Mouse (Mus musculus): ENCODE data around the gene Il31ra.

Il31ra gene

DNA sequence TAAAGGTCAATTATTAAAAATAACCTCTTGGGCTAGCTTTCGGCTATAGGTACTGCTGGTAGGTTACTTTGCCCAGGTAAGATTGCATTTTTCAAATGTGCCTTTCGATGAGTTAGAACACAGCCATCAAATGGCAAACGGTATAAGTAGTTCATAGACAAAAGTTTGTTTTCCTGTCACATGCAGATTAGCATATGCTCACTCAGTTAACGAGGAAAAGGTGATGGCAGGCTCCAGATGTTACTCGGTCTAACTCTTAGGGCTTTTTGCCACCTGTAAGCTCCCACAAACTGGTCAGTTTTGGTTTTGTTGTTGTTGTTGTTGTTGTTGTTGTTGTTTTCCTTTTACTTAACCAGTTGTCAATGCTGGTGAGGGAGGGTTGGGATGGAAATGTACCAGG lies 85.7 kb downstream of the Il31ra start:
- no peak for DNase-seq (ENCODE audit: low spot score in 2 of 2)

DNA sequence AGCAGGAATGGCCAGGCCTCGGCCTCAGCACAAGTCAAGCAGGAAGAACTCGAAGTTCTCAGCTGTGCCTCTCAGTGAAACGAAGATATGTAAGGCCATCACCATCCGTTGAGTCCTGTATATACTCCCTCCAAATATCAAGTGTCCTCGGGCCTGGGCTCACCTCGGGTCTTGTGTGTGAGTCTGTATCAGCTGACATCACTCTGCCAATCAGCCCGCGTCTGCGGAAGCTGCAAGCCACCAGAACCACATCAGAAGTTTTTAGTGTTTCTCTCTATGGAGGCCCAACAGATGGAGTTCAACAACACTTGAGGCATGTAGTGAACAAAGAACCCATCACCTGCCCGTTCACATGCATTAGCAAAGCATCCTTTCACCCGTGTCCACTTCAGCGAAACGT lies 86.5 kb downstream of the Il31ra start:
- no peak for DNase-seq (ENCODE audit: low spot score in 2 of 2)

DNA sequence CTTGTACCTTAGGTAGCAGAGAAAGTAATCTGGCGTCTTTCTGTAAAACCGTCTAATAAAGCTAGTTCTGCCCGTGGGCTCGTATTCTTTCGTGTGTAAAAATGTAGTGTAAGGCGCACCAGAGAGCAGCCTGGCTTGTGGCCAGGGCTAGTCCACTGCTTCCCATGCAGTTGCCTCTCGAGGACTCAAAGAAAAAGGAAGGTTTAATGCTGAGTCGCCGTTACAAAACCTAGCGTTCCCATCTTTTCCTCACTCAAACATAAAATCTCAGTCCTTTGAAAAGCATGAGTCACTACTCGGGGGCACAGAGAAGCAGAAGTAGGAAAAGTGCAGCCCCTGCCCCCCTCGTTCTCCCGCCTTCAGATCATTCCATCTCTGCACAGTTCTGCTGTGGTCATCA lies 87.4 kb downstream of the Il31ra start:
- no peak for DNase-seq (ENCODE audit: low spot score in 2 of 2)

DNA sequence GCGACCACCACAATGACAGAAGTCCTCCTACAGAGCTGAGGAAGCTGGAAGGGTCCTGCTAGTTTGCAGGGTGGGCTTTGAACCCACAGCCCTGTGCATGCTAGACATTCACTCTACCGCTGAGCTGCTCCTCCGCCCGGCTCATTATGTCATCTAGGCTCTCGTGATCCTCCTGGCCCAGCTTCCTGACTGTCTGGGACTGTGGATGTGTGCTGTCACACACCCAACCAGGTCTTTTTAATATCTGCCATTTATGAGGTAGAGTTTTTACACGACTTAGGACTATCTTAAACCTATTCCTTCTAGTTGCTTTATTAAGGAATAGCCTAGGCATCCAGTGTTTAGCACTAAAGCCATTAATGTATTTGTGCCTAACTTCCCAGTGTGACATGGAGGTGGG lies 88.7 kb downstream of the Il31ra start:
- DNase-seq (ENCODE audit: low spot score in 2 of 2), result no peak

DNA sequence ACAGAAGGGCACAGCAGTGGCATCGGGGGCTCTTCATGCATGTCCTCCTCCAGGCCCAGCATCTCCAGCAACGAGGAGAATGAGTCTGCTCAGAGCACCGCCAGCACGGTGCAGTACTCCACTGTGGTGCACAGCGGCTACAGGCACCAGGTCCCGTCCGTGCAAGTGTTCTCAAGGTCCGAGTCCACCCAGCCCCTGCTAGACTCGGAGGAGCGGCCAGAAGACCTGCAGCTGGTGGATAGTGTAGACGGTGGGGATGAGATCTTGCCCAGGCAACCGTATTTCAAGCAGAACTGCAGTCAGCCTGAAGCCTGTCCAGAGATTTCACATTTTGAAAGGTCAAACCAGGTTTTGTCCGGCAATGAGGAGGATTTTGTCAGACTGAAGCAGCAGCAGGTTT lies 90.3 kb downstream of the Il31ra start:
- no peak for DNase-seq (ENCODE audit: low spot score in 2 of 2)

DNA sequence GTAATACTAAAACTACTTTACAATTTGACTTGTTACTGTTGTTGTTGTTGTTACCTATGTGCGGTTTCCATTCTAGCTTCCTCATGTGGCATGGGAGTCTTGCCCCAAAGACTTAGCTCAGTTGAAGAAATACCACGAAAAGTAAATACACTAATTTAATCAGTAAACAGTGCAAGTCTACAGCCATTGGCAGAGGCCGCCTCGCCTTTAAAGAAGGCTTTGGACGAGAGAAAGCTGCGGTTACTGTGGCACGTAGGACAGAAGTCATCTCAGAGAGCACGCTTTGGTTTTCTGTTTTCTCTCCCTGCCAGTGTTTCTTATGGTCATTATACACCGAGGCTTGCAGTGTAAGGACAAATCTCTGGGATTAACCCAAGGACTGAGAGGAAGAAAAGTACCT lies 93.7 kb downstream of the Il31ra start:
- no peak for DNase-seq (ENCODE audit: low spot score in 2 of 2)

DNA sequence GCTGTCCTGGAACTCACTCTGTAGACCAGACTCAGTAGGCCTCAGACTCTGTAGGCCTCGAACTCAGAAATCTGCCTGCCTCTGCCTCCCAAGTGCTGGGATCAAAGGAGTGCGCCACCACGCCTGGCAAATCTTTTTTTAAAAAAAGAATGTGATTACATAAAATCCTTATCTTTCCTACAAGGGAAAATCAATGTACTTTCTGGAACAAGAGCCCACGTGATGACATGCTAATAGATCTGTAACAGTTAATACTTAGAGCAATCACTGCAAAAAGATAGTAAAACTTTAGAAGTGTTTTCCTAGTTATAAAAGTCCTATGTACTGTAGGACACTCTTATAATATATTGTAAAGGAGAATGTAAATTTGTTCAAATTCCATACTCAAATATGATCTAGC lies 94.1 kb downstream of the Il31ra start:
- DNase-seq (ENCODE audit: low spot score in 2 of 2), result no peak

DNA sequence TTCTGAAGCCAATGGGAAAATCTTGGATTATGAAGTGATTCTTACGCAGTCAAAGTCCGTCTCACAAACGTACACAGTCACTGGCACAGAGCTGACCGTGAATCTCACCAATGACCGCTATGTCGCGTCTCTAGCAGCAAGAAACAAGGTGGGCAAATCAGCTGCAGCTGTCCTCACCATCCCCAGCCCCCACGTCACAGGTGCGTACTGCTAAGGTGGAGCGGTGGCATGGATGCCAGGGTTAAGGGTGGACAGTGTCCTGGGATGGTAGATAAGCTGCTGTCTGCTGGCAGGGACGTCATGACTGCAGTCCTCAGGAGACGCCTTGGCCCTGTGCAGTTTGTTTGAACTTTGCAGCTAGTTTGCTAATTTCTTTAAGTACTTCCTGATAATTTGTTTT lies 99.6 kb downstream of the Il31ra start:
- DNase-seq (ENCODE audit: low spot score in 2 of 2), result no peak

DNA sequence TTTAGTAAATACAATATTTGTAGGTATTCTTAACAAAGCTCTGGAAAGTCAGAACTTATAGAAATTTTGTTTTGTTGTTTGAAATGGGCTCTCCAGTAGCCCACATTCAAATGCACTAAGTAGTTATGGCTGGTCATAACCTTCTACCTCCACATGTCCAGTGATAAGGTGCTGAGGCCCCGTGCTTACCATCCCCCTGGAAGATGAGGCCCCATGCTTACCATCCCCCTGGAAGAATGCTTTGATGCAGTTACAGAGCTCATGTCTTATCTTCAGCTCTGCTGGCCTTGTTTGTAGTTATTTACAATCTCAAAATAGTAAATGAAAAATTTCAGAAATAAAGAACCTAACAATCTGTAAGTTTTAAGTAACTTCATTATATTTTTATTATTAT lies 101.9 kb downstream of the Il31ra start:
- DNase-seq (ENCODE audit: low spot score in 2 of 2), result no peak

DNA sequence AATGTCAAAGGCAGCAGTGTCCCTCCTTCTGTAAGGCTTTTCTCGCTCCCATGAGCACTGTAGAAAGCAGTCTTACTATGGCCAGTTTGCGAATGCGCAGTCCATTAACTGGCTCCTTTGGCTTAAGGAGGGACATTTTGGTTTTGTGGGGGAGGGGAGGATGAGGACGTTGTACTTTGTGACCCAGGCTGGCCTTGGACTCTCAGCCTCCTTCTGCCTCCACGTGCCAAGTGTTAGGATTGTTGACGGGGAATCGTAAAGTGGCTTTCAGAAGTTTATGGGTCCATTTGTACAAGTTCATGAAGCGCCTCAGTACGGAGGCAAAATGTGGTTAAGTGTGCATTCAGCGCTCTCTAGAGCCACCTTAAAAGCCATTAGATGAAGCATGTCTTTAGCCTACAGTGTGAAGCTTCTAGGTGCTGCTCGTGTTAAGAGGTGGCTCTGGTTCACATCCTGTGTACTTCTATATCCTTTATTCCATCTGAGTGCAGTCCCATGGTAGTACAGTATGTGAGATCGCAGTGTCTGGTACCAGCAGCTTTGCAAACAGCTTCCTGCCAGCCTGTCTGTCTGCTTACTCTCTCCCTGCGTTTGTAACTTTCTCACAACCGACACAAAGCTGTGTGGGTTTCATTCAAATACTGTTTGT lies 102.4 kb downstream of the Il31ra start:
- no peak for DNase-seq (ENCODE audit: low spot score in 2 of 2)

DNA sequence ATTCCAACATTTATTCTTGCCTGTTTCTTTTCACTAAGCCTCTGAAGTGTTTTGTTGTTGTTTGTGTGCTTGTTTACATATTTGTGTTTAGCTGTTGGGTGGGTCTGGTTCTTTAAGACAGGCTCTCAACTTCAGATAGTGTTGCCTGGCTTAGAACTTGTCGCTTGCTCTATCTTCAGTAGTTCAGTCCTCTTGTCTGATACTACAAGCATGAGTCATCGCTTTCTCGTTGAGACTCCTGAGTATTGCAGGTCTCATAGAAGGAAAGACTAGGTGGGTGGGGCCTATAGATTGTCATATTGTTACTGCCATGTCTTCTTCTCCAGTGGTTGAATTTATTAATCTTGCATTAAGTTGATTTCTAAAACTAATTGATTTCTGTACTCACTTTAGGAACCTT lies 104.1 kb downstream of the Il31ra start:
- no peak for DNase-seq (ENCODE audit: low spot score in 2 of 2)

DNA sequence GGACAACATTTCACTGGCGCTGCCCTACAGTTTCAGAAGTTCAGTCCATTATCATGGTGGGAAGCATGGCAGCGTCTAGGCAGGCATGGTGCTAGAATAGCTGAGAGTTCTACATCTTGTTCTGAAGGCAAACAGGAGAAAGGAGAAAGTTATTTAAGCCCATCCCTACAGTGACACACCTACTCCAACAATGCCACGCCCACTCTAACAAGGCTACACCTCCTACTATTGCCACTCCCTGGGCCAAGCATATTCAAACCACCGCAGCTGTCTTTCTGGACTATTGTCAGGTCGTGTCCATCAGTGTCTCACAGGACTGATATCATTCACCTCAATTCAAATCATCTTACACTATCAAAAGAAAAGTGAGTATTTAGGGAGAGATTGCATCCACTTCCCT lies 107.5 kb downstream of the Il31ra start:
- no peak for DNase-seq (ENCODE audit: low spot score in 2 of 2)

DNA sequence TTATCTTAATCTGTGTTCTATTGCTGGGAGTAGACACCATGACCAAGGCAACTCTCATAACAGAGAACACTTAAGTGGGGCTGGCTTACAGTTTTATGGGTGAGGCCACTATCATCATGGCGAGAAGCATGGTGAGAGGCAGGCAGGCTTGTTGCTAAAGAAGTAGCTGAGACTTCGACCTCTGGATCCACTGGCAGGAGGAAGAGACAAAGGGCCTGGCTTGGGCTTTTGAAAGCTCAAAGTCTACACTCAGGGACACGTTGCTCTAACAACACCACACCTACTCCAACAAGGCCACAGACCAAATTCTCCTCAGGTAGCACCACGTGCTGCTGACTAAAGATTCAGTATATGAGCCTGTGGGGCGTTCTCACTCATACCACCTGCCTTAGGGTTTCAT lies 107.9 kb downstream of the Il31ra start:
- DNase-seq (ENCODE audit: low spot score in 2 of 2), result no peak

DNA sequence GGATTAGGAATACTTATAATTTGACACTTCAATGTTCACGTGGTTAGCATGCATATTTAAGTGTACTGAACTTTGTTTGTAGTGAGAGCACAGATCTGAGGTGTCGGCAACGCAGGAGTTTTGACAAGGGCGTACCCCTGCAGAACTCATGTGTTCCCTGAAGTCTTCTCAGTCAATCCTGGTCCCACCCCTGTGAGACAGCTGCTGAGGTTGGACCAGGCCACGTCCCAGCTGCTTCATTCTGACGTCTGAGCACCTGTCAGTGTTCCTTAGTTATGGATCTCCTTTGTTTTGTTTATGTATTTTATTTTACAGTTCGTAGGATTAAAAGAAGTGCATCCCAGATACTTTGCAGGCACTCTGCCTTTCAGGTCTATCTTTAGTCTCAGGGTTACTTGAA lies 111.1 kb downstream of the Il31ra start:
- no peak for DNase-seq (ENCODE audit: low spot score in 2 of 2)

DNA sequence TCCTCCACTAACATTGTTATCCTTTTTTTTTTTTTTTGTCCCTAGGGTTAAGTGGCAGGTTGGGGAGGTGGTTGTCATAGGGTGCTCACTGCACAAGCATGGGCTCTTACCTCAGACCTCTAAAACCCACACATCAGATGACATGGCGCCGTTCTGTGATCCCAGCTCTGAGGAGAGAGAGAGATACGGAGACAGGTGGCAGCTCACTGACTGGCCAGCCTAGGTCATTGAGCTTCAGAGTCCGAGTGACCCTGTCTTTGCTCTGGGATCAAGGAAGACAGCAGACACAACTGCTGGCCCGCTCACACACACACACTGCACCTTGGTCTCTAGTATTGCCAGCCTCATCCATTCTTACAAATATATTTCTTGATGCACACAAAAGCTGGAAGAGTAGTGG lies 111.6 kb downstream of the Il31ra start:
- DNase-seq (ENCODE audit: low spot score in 2 of 2), result no peak

DNA sequence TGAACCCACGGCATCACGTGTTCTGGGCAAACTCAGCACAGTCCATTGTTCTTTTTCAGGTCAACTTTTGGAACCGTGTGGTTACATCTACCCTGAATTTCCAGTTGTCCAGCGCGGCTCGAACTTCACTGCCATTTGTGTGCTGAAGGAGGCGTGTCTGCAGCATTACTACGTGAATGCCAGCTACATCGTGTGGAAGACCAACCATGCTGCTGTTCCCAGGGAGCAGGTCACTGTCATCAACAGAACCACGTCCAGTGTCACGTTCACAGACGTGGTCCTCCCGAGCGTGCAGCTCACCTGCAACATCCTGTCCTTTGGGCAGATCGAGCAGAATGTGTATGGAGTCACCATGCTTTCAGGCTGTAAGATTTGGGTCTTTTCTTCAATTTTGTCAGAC lies 114.2 kb downstream of the Il31ra start:
- DNase-seq (ENCODE audit: low spot score in 2 of 2), result no peak

DNA sequence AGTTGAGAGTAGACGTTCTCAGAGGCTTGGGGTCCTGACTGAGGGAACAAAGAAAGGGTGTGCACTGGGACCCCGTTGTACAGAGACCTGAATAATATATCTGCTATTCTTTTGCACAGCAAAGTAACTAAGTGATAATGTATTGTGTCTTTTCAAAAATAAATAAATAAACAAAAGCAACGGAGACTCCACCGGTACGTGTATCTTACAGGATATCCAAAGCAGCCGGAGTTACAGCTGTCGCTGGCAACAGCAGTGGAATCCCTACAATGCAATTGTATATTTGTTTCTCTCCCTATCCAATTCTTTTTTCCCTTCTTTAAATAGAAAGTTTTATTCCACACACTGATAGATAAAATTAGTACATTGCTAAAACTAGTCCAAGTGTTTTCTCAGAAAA lies 115.1 kb downstream of the Il31ra start:
- no peak for DNase-seq (ENCODE audit: low spot score in 2 of 2)

DNA sequence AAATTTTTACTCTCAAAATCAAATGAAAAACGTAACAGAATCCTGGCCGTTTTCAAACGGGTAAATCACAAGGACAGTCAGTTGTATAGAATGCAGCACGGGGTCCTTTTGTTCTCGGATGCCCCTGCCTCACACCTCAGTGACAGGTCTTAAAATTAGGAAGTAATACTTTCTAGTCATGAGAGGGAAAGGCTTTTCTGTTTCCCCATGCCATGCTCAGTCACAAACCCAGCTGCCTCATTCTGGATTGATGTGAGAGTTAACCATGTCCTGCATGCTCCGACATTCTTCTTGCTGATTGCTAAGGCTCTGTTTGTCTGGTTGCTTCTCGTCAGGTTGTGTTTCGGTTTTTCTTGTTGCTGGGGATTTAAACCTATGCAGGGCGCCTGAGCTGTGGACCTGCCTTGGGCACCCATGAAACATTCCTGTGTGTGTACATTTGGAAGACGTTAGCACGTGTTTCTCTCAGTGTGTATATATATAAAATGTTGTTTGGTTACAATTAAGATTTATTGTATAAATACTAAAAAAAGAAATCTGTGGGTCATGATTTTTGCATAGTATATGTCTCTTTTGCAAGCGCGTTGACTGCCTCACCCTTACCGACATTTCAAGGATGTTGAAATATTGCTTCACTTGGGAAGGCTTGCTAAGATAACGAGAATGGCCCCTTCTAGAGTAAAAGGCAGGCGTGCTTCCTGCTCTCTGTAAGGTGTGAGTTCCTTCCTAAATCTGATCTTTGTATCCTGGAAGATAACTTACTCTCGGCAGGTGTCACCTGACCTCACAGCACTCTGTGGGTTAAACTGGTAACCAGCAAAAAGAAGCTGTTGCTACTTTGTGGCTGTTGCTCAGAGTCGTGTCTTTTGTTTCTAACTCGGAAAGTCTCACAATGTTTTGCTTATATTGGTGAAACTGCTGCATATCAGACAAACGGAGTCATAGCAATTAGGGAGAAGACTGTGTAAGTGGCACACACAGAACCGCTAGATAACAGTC lies 120.1 kb downstream of the Il31ra start:
- DNase-seq (ENCODE audit: low spot score in 2 of 2), result no peak

DNA sequence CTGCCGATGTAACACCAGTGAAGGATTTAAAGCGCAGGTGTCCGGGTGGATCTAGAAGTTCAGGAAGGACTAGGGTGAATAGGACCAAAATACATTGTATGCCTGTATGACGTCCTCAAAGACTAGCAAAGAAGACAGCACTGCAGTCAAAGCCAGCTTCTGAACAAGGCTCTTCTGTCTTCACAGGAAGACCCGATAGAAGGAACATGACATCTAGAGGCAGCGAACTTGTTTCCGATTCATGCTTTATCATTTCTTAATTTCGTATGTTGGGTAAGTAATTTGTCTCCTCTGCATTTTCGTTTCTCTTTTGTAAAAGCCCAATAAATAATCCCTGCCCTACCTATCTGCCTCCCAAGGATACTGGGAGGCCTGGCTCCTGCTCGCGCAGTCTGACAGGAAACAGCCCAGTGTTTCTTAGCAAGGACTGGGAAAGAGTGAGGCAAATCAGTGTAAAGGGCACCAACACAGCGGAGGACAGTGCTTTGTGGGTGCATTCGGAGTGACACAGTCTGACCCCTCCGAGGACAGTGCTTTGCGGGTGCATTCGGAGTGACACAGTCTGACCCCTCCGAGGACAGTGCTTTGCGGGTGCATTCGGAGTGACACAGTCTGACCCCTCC lies 121.6 kb downstream of the Il31ra start:
- DNase-seq (ENCODE audit: low spot score in 2 of 2), result no peak

DNA sequence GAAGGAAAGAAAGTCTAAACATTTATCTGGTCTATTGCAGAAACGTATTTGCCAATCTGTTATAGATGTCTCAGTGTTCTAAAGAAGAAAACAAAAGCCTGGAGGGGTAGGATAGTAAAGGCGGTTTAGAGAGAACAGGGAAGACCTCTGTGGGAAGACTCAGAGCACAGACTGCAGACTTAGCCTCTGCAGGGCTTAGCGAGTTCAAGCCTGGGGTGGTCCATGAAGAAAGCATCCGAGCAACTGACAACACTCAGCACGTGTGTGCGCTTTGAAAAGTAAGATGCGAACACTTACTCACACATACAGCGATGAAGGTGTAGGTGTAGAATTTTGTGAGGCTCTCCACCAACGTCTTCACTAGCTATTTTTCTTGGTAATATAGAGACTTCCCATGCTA lies 123.0 kb downstream of the Il31ra start:
- DNase-seq (ENCODE audit: low spot score in 2 of 2), result no peak
